8 mouse cellular contexts compared by ENCODE assay signal in genomic region chr17:26939178-26939972, GRCm38 (mm10). TPM values are rescaled to one million over a fixed set of nuclear protein-coding genes. Genes with fewer than 3 reads are reported as not detected.
A peak's percentile ranks its signal among the peaks of the same experiment; 100 is the strongest.
DNase-seq lines count a peak whose midpoint lies in the region; ATAC-seq lines count a peak whose summit lies in the region.

Gene Cuta, minus strand, starts transcription at chr17:26939569.

- peaks cover 13% of the 10 kb centered on the region for H3K4me1 ChIP-seq in hindbrain, embryonic 11.5 days (replicated peaks; ENCODE audit: control insufficient read depth, insufficient read depth, low read length)

- WGBS in hindbrain, embryonic 11.5 days: under 1% methylated on average over 70 of the region's 70 CpGs

- H3K27ac ChIP-seq in hindbrain, embryonic 11.5 days (ENCODE audit: low read depth, low read length): peak within 1 kb of the TSS; percentile 86

- peak within 1 kb of the TSS; percentile 57 for H3K4me3 ChIP-seq in hindbrain, embryonic 11.5 days (ENCODE audit: low read depth, low read length)

- H3K4me2 ChIP-seq in hindbrain, embryonic 11.5 days (replicated peaks; ENCODE audit: low read depth, low read length): peak within 1 kb of the TSS; percentile 93

- no peaks in the 10 kb centered on the region for H3K27me3 ChIP-seq in hindbrain, embryonic 11.5 days (ENCODE audit: control insufficient read depth, insufficient read depth, low read length)

- ATAC-seq in hindbrain, embryonic 11.5 days (ENCODE audit: low FRiP score): peak; percentile 93

- peaks cover 3% of the 10 kb centered on the region; the same call in 1 of the 2 replicates for H3K36me3 ChIP-seq in hindbrain, embryonic 11.5 days (ENCODE audit: control insufficient read depth, insufficient read depth, low read length)

- H3K9me3 ChIP-seq in hindbrain, embryonic 11.5 days (ENCODE audit: control insufficient read depth, low read length): no peaks in the 10 kb centered on the region

- peak; percentile 100 for DNase-seq in Muller cell, postnatal 12 days (ENCODE audit: inconsistent ontology term)
- peak; percentile 100 for DNase-seq in cerebellum, adult 9-11 months
- DNase-seq in frontal cortex, adult 2 months (ENCODE audit: extremely low spot score in 1 of 2, low spot score in 1 of 2): peak; percentile 99 to 100
- peak; percentile 100 for DNase-seq in hindbrain, embryonic 11.5 days (ENCODE audit: low spot score)
- peak; percentile 98 to 99 for DNase-seq in layer of hippocampus, postnatal 10 days (ENCODE audit: low spot score in 2 of 2)
- peak; percentile 100 for DNase-seq in lung, postnatal 10 days
- DNase-seq in ovary, postnatal 36 days (ENCODE audit: low spot score): peak; percentile 100
- DNase-seq in thymus, postnatal 25 days: peak; percentile 100

- H3K9ac ChIP-seq in hindbrain, embryonic 11.5 days (ENCODE audit: low read depth, low read length): peak within 1 kb of the TSS; percentile 61

RNA-seq across cellular contexts. Expression of gene Cuta, which starts in this region (rescaled TPM):
- polyA plus RNA-seq in frontal cortex, adult 2 months (2012; rRNA removed): 120 and 132 TPM in 2 replicates
- 135 and 154 TPM in 2 replicates for polyA plus RNA-seq in hindbrain, embryonic 11.5 days (2014; fragmentation: Nextera tagmentation; extraction: Ambion mirVana)
- 100 to 1,000 TPM; 106 to 112 TPM for total RNA-seq in layer of hippocampus, postnatal 10 days (2021)

Comparison
In these comparisons a context has a peak if more than half of its experiments do, and no peak if none do; other contexts are left out.
1. Peak in every context shown above with its lines: DNase-seq, ATAC-seq, H3K4me3 ChIP-seq and H3K27ac ChIP-seq.